Mouse (Mus musculus): ENCODE measurements around the gene Rabggta. TPM values are rescaled to one million over a fixed set of nuclear protein-coding genes. Genes with fewer than 3 reads are reported as not detected.

The Rabggta gene
- polyA plus RNA-seq, 1 experiment, result 9.9 TPM

GRCm38 (mm10) chr14:55758363-55758784, 36.3 kb upstream of the Rabggta start, which contains the start of gene Cideb:
Gene Cideb (minus strand): TSS chr14:55758458.
- TF ChIP-seq FLI1 (IDR thresholded peaks at IDR 0.05; ENCODE audit: low read length) (no peak), GATA1 (IDR thresholded peaks at IDR 0.05; ENCODE audit: borderline replicate concordance, low read length) (no peak)
- Histone ChIP-seq H3K27me3 (replicated peaks) (peaks cover 18% of the 10 kb centered on the region), H3K9me3 (no peaks in the 10 kb centered on the region), H3K4me1 (peaks cover 54% of the 10 kb centered on the region), H3K36me3 (replicated peaks; ENCODE audit: low read length) (peaks cover 39% of the 10 kb centered on the region), H3K4me3 (replicated peaks) (peak within 1 kb of the TSS; percentile 78)

GRCm38 (mm10) chr14:55757566-55757965, 35.5 kb upstream of the Rabggta start:
- Histone ChIP-seq H3K9me3 (no peaks in the 10 kb centered on the region), H3K4me3 (replicated peaks) (peak overlapping the region; percentile 24), H3K27me3 (replicated peaks) (peaks cover 16% of the 10 kb centered on the region), H3K36me3 (replicated peaks; ENCODE audit: low read length) (peaks cover 47% of the 10 kb centered on the region), H3K4me1 (peaks cover 46% of the 10 kb centered on the region)
- TF ChIP-seq GATA1 (IDR thresholded peaks at IDR 0.05; ENCODE audit: borderline replicate concordance, low read length) (no peak), FLI1 (IDR thresholded peaks at IDR 0.05; ENCODE audit: low read length) (no peak)

- Histone ChIP-seq H3K27me3 (replicated peaks) (no peaks in the 10 kb centered on the region), H3K9me3 (no peaks in the 10 kb centered on the region), H3K36me3 (replicated peaks; ENCODE audit: low read length) (peaks cover 58% of the 10 kb centered on the region), H3K4me1 (peaks cover 39% of the 10 kb centered on the region), H3K4me3 (replicated peaks) (peak overlapping the region; percentile 97)
- no peak for TF ChIP-seq GATA1 (IDR thresholded peaks at IDR 0.05; ENCODE audit: borderline replicate concordance, low read length)
- TF ChIP-seq FLI1 (IDR thresholded peaks at IDR 0.05; ENCODE audit: low read length), result no peak
Measured at GRCm38 (mm10) chr14:55747051-55747847, 25.2 kb upstream of the Rabggta start.

- no peak for TF ChIP-seq GATA1 (IDR thresholded peaks at IDR 0.05; ENCODE audit: borderline replicate concordance, low read length)
- TF ChIP-seq FLI1 (IDR thresholded peaks at IDR 0.05; ENCODE audit: low read length), result no peak
- H3K4me3 ChIP-seq (replicated peaks), result peak overlapping the region; percentile 97
- peaks cover 58% of the 10 kb centered on the region for H3K36me3 ChIP-seq (replicated peaks; ENCODE audit: low read length)
- no peaks in the 10 kb centered on the region for H3K9me3 ChIP-seq
- H3K27me3 ChIP-seq (replicated peaks), result no peaks in the 10 kb centered on the region
- peaks cover 39% of the 10 kb centered on the region for H3K4me1 ChIP-seq
Measured at GRCm38 (mm10) chr14:55745861-55746237, 23.8 kb upstream of the Rabggta start.

- H3K4me3 ChIP-seq (replicated peaks), result peak within 1 kb of the TSS; percentile 97
- H3K4me1 ChIP-seq, result peaks cover 39% of the 10 kb centered on the region
- TF ChIP-seq GATA1 (IDR thresholded peaks at IDR 0.05; ENCODE audit: borderline replicate concordance, low read length) (no peak), FLI1 (IDR thresholded peaks at IDR 0.05; ENCODE audit: low read length) (no peak)
- no peaks in the 10 kb centered on the region for H3K9me3 ChIP-seq
- peaks cover 58% of the 10 kb centered on the region for H3K36me3 ChIP-seq (replicated peaks; ENCODE audit: low read length)
- H3K27me3 ChIP-seq (replicated peaks), result no peaks in the 10 kb centered on the region
Measured at GRCm38 (mm10) chr14:55745180-55745860, 23.3 kb upstream of the Rabggta start, which contains the start of the genes Dhrs1 and Nop9. Gene Dhrs1 (minus strand): TSS chr14:55745690. Gene Nop9 (plus strand): TSS chr14:55745693.

- peak overlapping the region; percentile 75 for H3K4me3 ChIP-seq (replicated peaks)
- peaks cover 39% of the 10 kb centered on the region for H3K4me1 ChIP-seq
- peaks cover 58% of the 10 kb centered on the region for H3K36me3 ChIP-seq (replicated peaks; ENCODE audit: low read length)
- no peaks in the 10 kb centered on the region for H3K9me3 ChIP-seq
- TF ChIP-seq GATA1 (IDR thresholded peaks at IDR 0.05; ENCODE audit: borderline replicate concordance, low read length), result no peak
- no peak for TF ChIP-seq FLI1 (IDR thresholded peaks at IDR 0.05; ENCODE audit: low read length)
- H3K27me3 ChIP-seq (replicated peaks), result no peaks in the 10 kb centered on the region
Measured at GRCm38 (mm10) chr14:55743711-55744110, 21.6 kb upstream of the Rabggta start.

GRCm38 (mm10) chr14:55737086-55737687, 15.1 kb upstream of the Rabggta start:
- Histone ChIP-seq H3K27me3 (replicated peaks) (peaks cover 19% of the 10 kb centered on the region), H3K4me3 (replicated peaks) (no peak overlapping the region), H3K9me3 (no peaks in the 10 kb centered on the region), H3K4me1 (peaks cover 13% of the 10 kb centered on the region), H3K36me3 (replicated peaks; ENCODE audit: low read length) (peaks cover 46% of the 10 kb centered on the region)
- TF ChIP-seq GATA1 (IDR thresholded peaks at IDR 0.05; ENCODE audit: borderline replicate concordance, low read length) (no peak), FLI1 (IDR thresholded peaks at IDR 0.05; ENCODE audit: low read length) (no peak)

GRCm38 (mm10) chr14:55735758-55736157, 13.7 kb upstream of the Rabggta start:
- no peaks in the 10 kb centered on the region for H3K9me3 ChIP-seq
- H3K4me1 ChIP-seq, result peaks cover 19% of the 10 kb centered on the region
- no peak overlapping the region for H3K4me3 ChIP-seq (replicated peaks)
- H3K36me3 ChIP-seq (replicated peaks; ENCODE audit: low read length), result peaks cover 32% of the 10 kb centered on the region
- H3K27me3 ChIP-seq (replicated peaks), result peaks cover 25% of the 10 kb centered on the region
- TF ChIP-seq GATA1 (IDR thresholded peaks at IDR 0.05; ENCODE audit: borderline replicate concordance, low read length), result no peak
- TF ChIP-seq FLI1 (IDR thresholded peaks at IDR 0.05; ENCODE audit: low read length), result no peak

GRCm38 (mm10) chr14:55735334-55735733, 13.3 kb upstream of the Rabggta start:
- H3K4me3 ChIP-seq (replicated peaks), result no peak overlapping the region
- H3K36me3 ChIP-seq (replicated peaks; ENCODE audit: low read length), result peaks cover 27% of the 10 kb centered on the region
- peaks cover 23% of the 10 kb centered on the region for H3K4me1 ChIP-seq
- H3K27me3 ChIP-seq (replicated peaks), result peaks cover 30% of the 10 kb centered on the region
- TF ChIP-seq FLI1 (IDR thresholded peaks at IDR 0.05; ENCODE audit: low read length), result no peak
- TF ChIP-seq GATA1 (IDR thresholded peaks at IDR 0.05; ENCODE audit: borderline replicate concordance, low read length), result no peak
- H3K9me3 ChIP-seq, result no peaks in the 10 kb centered on the region
